Mouse (Mus musculus): ENCODE data around the gene Gm8653. TPM values are rescaled to one million over a fixed set of nuclear protein-coding genes. Genes with fewer than 3 reads are reported as not detected.
"Not testable (repeated sequence)": the region's sequence is repeated elsewhere in the genome, so short reads cannot be mapped to it uniquely, and the experiment has no call there.

Gene Gm8653
- polyA plus RNA-seq (2014; fragmentation: Nextera tagmentation; extraction: Ambion mirVana): not detected in 2 replicates

GRCm38 (mm10) chr7:22201164-22201563 is at the start of gene Gm8653:
Gene Gm8653, minus strand, starts transcription at chr7:22201264.
- H3K9me3 ChIP-seq (ENCODE audit: control insufficient read depth, low read length); ATAC-seq (ENCODE audit: low FRiP score, low TSS enrichment); H3K4me3 ChIP-seq (ENCODE audit: low read length); H3K9ac ChIP-seq (ENCODE audit: low read depth, low read length); H3K36me3 ChIP-seq (ENCODE audit: control insufficient read depth, insufficient read depth, low read length); H3K4me1 ChIP-seq (ENCODE audit: control insufficient read depth, insufficient read depth, low read length); H3K27me3 ChIP-seq (ENCODE audit: control insufficient read depth, insufficient read depth, low read length); H3K27ac ChIP-seq (ENCODE audit: low read depth, low read length); H3K4me2 ChIP-seq (replicated peaks; ENCODE audit: low read depth, low read length): not testable (repeated sequence)
- WGBS: no CpG with 5 or more reads among the region's 2 CpGs

GRCm38 (mm10) chr7:22229384-22229783 is 28.3 kb upstream of the Gm8653 start, which contains the start of gene Gm8453:
Gene Gm8453, minus strand, starts transcription at chr7:22229484.
- H3K36me3 ChIP-seq (ENCODE audit: control insufficient read depth, insufficient read depth, low read length); H3K4me3 ChIP-seq (ENCODE audit: low read length); H3K9ac ChIP-seq (ENCODE audit: low read depth, low read length); H3K9me3 ChIP-seq (ENCODE audit: control insufficient read depth, low read length); H3K4me2 ChIP-seq (replicated peaks; ENCODE audit: low read depth, low read length); H3K27me3 ChIP-seq (ENCODE audit: control insufficient read depth, insufficient read depth, low read length); H3K4me1 ChIP-seq (ENCODE audit: control insufficient read depth, insufficient read depth, low read length); H3K27ac ChIP-seq (ENCODE audit: low read depth, low read length); ATAC-seq (ENCODE audit: low FRiP score, low TSS enrichment): not testable (repeated sequence)
- WGBS: 30% methylated on average over 1 of the region's 2 CpGs

GRCm38 (mm10) chr7:22189077-22189476 is 12.0 kb downstream of the Gm8653 start, which contains the start of gene Vmn1r143:
Gene Vmn1r143, plus strand, starts transcription at chr7:22189377.
- not testable (repeated sequence) for H3K4me1 ChIP-seq (ENCODE audit: control insufficient read depth, insufficient read depth, low read length); H3K4me3 ChIP-seq (ENCODE audit: low read length); H3K27ac ChIP-seq (ENCODE audit: low read depth, low read length); H3K4me2 ChIP-seq (replicated peaks; ENCODE audit: low read depth, low read length); ATAC-seq (ENCODE audit: low FRiP score, low TSS enrichment); H3K36me3 ChIP-seq (ENCODE audit: control insufficient read depth, insufficient read depth, low read length); H3K9ac ChIP-seq (ENCODE audit: low read depth, low read length); H3K27me3 ChIP-seq (ENCODE audit: control insufficient read depth, insufficient read depth, low read length); H3K9me3 ChIP-seq (ENCODE audit: control insufficient read depth, low read length)
- no CpG with 5 or more reads among the region's 3 CpGs for WGBS

- H3K9ac ChIP-seq (ENCODE audit: low read depth, low read length); H3K36me3 ChIP-seq (ENCODE audit: control insufficient read depth, insufficient read depth, low read length); H3K27me3 ChIP-seq (ENCODE audit: control insufficient read depth, insufficient read depth, low read length); H3K4me1 ChIP-seq (ENCODE audit: control insufficient read depth, insufficient read depth, low read length); H3K4me2 ChIP-seq (replicated peaks; ENCODE audit: low read depth, low read length); ATAC-seq (ENCODE audit: low FRiP score, low TSS enrichment); H3K9me3 ChIP-seq (ENCODE audit: control insufficient read depth, low read length); H3K27ac ChIP-seq (ENCODE audit: low read depth, low read length); H3K4me3 ChIP-seq (ENCODE audit: low read length): not testable (repeated sequence)
- no CpG with 5 or more reads among the region's 3 CpGs for WGBS
Measured at GRCm38 (mm10) chr7:22163935-22164334, 37.1 kb downstream of the Gm8653 start, which contains the start of gene Vmn1r142. Gene Vmn1r142, minus strand, starts transcription at chr7:22164035.

Other genes with a start within 250 kb of the Gm8653 start
- gene Vmn1r137, start 206.7 kb downstream of the Gm8653 start, polyA plus RNA-seq (2014; fragmentation: Nextera tagmentation; extraction: Ambion mirVana): not detected in 2 replicates
- gene Vmn1r138, start 172.4 kb downstream of the Gm8653 start, polyA plus RNA-seq (2014; fragmentation: Nextera tagmentation; extraction: Ambion mirVana): not detected in 2 replicates
- gene Gm6176, start 145.0 kb downstream of the Gm8653 start, polyA plus RNA-seq (2014; fragmentation: Nextera tagmentation; extraction: Ambion mirVana): not detected in 2 replicates
- not detected in 2 replicates for gene Vmn1r139, start 132.2 kb downstream of the Gm8653 start, polyA plus RNA-seq (2014; fragmentation: Nextera tagmentation; extraction: Ambion mirVana)
- not detected in 2 replicates for gene Gm16451, start 83.0 kb downstream of the Gm8653 start, polyA plus RNA-seq (2014; fragmentation: Nextera tagmentation; extraction: Ambion mirVana)
- not detected in 2 replicates for gene Gm10666, start 66.5 kb downstream of the Gm8653 start, polyA plus RNA-seq (2014; fragmentation: Nextera tagmentation; extraction: Ambion mirVana)
- not detected in 2 replicates for gene Vmn1r142, start 37.2 kb downstream of the Gm8653 start, polyA plus RNA-seq (2014; fragmentation: Nextera tagmentation; extraction: Ambion mirVana)
- gene Vmn1r143, start 11.9 kb downstream of the Gm8653 start, polyA plus RNA-seq (2014; fragmentation: Nextera tagmentation; extraction: Ambion mirVana): not detected in 2 replicates
- gene Gm8453, start 28.2 kb upstream of the Gm8653 start, polyA plus RNA-seq (2014; fragmentation: Nextera tagmentation; extraction: Ambion mirVana): not detected in 2 replicates
- gene Gm4187, start 128.5 kb upstream of the Gm8653 start, polyA plus RNA-seq (2014; fragmentation: Nextera tagmentation; extraction: Ambion mirVana): not detected in 2 replicates
- not detected in 2 replicates for gene Gm8660, start 169.8 kb upstream of the Gm8653 start, polyA plus RNA-seq (2014; fragmentation: Nextera tagmentation; extraction: Ambion mirVana)
- not detected in 2 replicates for gene Vmn1r148, start 212.3 kb upstream of the Gm8653 start, polyA plus RNA-seq (2014; fragmentation: Nextera tagmentation; extraction: Ambion mirVana)
- not detected in 2 replicates for gene Vmn1r149, start 237.0 kb upstream of the Gm8653 start, polyA plus RNA-seq (2014; fragmentation: Nextera tagmentation; extraction: Ambion mirVana)